Comparison of ENCODE assay signal across 24 mouse cellular contexts in genomic region chr1:40292231-40292630, GRCm38 (mm10).
"Had no signal": no experiment of that assay in that cellular context is flagged by ENCODE, and none has a peak within 500 bp of the region (broad histone marks: within the 10 kb centered on the region; RNA-seq: fewer than 3 reads in every experiment).

No protein-coding gene starts in this region.

- H3K9me3 ChIP-seq: heart, embryonic 10.5 days; heart, embryonic 12.5 days; hindbrain, embryonic 10.5 days; hindbrain, embryonic 12.5 days; intestine, embryonic 15.5 days; limb, embryonic 10.5 days; limb, embryonic 12.5 days had no signal

- H3K4me1 ChIP-seq: heart, embryonic 10.5 days; heart, embryonic 12.5 days; hindbrain, embryonic 10.5 days; hindbrain, embryonic 12.5 days; limb, embryonic 10.5 days; limb, embryonic 12.5 days had no signal

- H3K4me3 ChIP-seq: heart, embryonic 10.5 days; heart, embryonic 12.5 days; hindbrain, embryonic 10.5 days; hindbrain, embryonic 12.5 days; intestine, embryonic 15.5 days; layer of hippocampus, adult 2 months; left cerebral cortex, adult 2 months; limb, embryonic 10.5 days; limb, embryonic 12.5 days had no signal

- H3K9ac ChIP-seq: forebrain, postnatal 0 days; heart, embryonic 12.5 days; hindbrain, embryonic 12.5 days; hindbrain, embryonic 14.5 days; intestine, embryonic 15.5 days; limb, embryonic 12.5 days had no signal

- H3K27ac ChIP-seq: heart, embryonic 10.5 days; hindbrain, embryonic 10.5 days; hindbrain, embryonic 12.5 days; hindbrain, embryonic 14.5 days; intestine, embryonic 15.5 days; layer of hippocampus, adult 2 months; left cerebral cortex, adult 2 months; limb, embryonic 10.5 days; limb, embryonic 12.5 days had no signal

- ATAC-seq: forebrain, postnatal 0 days; hindbrain, embryonic 16.5 days; inflammation-experienced regulatory T-cells, adult 6 months; intestine, embryonic 15.5 days; intestine, postnatal 0 days had no signal

- DNase-seq: forebrain, postnatal 0 days; gastrocnemius, postnatal 14 days; gastrocnemius, postnatal 36 days; heart, postnatal 10 days; heart, postnatal 4 days; kidney, adult 18-20 months; kidney, adult 8-10 months; kidney, postnatal 10 days; kidney, postnatal 25 days; kidney, postnatal 4 days; liver had no signal

- H3K4me2 ChIP-seq: heart, embryonic 12.5 days; hindbrain, embryonic 12.5 days; hindbrain, embryonic 14.5 days; intestine, embryonic 15.5 days; limb, embryonic 12.5 days had no signal

- H3K36me3 ChIP-seq: heart, embryonic 10.5 days; hindbrain, embryonic 10.5 days; hindbrain, embryonic 12.5 days; intestine, embryonic 15.5 days; limb, embryonic 10.5 days; limb, embryonic 12.5 days had no signal

- H3K27me3 ChIP-seq: heart, embryonic 12.5 days; hindbrain, embryonic 12.5 days; intestine, embryonic 15.5 days; limb, embryonic 12.5 days had no signal
